8 mouse cellular contexts compared by ENCODE assay signal in the genomic region with DNA sequence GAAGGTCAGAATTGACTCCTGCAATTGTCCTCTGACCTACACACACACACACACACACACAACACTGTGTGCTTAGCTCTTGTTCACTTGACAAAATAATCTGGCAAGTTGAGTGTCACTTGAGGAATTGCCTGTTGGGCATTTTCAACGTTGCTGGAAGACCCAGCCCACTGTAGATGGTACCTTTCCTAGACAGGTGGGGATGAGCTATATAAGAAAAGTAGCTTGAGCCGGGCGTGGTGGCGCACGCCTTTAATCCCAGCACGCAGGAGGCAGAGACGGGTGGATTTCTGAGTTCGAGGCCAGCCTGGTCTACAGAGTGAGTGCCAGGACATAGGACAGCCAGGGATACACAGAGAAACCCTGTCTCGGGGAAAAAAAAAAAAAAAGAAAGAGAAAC. TPM values are rescaled to one million over a fixed set of nuclear protein-coding genes. Genes with fewer than 3 reads are reported as not detected.
DNase-seq lines count a peak whose midpoint lies in the region; ATAC-seq and TF ChIP-seq lines count a peak whose summit lies in the region.

No protein-coding gene starts in this region.

- peaks cover 50% of the 10 kb centered on the region for H3K36me3 ChIP-seq in megakaryocyte, embryonic 14.5 days (replicated peaks; ENCODE audit: low read length)
- peaks cover 29% of the 10 kb centered on the region for H3K36me3 ChIP-seq in limb, embryonic 14.5 days (ENCODE audit: control insufficient read depth, insufficient read depth, low read length)
- peaks cover 14% of the 10 kb centered on the region; the same call in 1 of the 2 replicates for H3K36me3 ChIP-seq in stomach, postnatal 0 days (ENCODE audit: control insufficient read depth, insufficient read depth, low read length)

- peak; percentile 52 for DNase-seq in cerebellum, adult 9-10 months
- no peak for DNase-seq in limb, embryonic 14.5 days (ENCODE audit: low spot score)
- no peak for DNase-seq in stomach, postnatal 0 days (ENCODE audit: low spot score)
- DNase-seq in layer of hippocampus, postnatal 25 days (ENCODE audit: extremely low spot score in 1 of 2, low spot score in 1 of 2), result no peak
- DNase-seq in spleen, postnatal 10 days (ENCODE audit: low spot score in 2 of 2), result no peak

- TF ChIP-seq POLR2A in limb, embryonic 14.5 days (IDR thresholded peaks at IDR 0.05; ENCODE audit: borderline replicate concordance, extremely low read depth, insufficient read depth, insufficient read length), result no peak

- no peak overlapping the region for H3K27ac ChIP-seq in limb, embryonic 14.5 days (replicated peaks; ENCODE audit: low read depth, low read length)
- H3K27ac ChIP-seq in stomach, postnatal 0 days (replicated peaks), result peak overlapping the region; percentile 91; the same call in 1 of the 2 replicates

- peak overlapping the region; percentile 83 for H3K4me2 ChIP-seq in limb, embryonic 14.5 days (replicated peaks; ENCODE audit: low read depth, low read length, severe bottlenecking)
- H3K4me2 ChIP-seq in stomach, postnatal 0 days (replicated peaks; ENCODE audit: low read depth), result peak overlapping the region; percentile 60

- peak overlapping the region; percentile 93 for H3K4me3 ChIP-seq in megakaryocyte, embryonic 14.5 days (replicated peaks)
- peak overlapping the region; percentile 72 for H3K4me3 ChIP-seq in limb, embryonic 14.5 days (replicated peaks; ENCODE audit: low read length)
- H3K4me3 ChIP-seq in stomach, postnatal 0 days (ENCODE audit: low read depth, low read length), result no peak overlapping the region

- no peaks in the 10 kb centered on the region for H3K27me3 ChIP-seq in megakaryocyte, embryonic 14.5 days (replicated peaks)
- no peaks in the 10 kb centered on the region for H3K27me3 ChIP-seq in limb, embryonic 14.5 days (ENCODE audit: control insufficient read depth, insufficient read depth, low read length)
- no peaks in the 10 kb centered on the region for H3K27me3 ChIP-seq in stomach, postnatal 0 days (ENCODE audit: control insufficient read depth, insufficient read depth, low read length)

- TF ChIP-seq CTCF in stomach, postnatal 0 days (IDR thresholded peaks at IDR 0.05; ENCODE audit: low read depth), result no peak

- WGBS in limb, embryonic 14.5 days, result 76% methylated on average over 9 of the region's 9 CpGs
- 72% methylated on average over 9 of the region's 9 CpGs for WGBS in stomach, postnatal 0 days

- no peak for TF ChIP-seq EP300 in stomach, postnatal 0 days (optimal IDR thresholded peaks at IDR 0.05)

- no peak for ATAC-seq in cerebellum, adult (ENCODE audit: insufficient number of reproducible peaks, low FRiP score, low TSS enrichment)
- no peak for ATAC-seq in megakaryocyte, adult 5-6 weeks (ENCODE audit: poor library complexity, severe bottlenecking)
- ATAC-seq in limb, embryonic 14.5 days (ENCODE audit: low FRiP score, low read depth), result no peak
- ATAC-seq in stomach, postnatal 0 days (ENCODE audit: low FRiP score, low TSS enrichment), result no peak

- peaks cover 45% of the 10 kb centered on the region for H3K4me1 ChIP-seq in megakaryocyte, embryonic 14.5 days
- peaks cover 7% of the 10 kb centered on the region for H3K4me1 ChIP-seq in limb, embryonic 14.5 days (ENCODE audit: control insufficient read depth, insufficient read depth, low read length)
- H3K4me1 ChIP-seq in stomach, postnatal 0 days (replicated peaks; ENCODE audit: control insufficient read depth, insufficient read depth), result 0 out of 2 replicates have a peak, but pooled peaks cover 3% of the 10 kb centered on the region

- H3K9me3 ChIP-seq in megakaryocyte, embryonic 14.5 days, result peaks cover 11% of the 10 kb centered on the region
- no peaks in the 10 kb centered on the region for H3K9me3 ChIP-seq in limb, embryonic 14.5 days (ENCODE audit: control insufficient read depth, low read length)
- H3K9me3 ChIP-seq in stomach, postnatal 0 days (ENCODE audit: control insufficient read depth, low read length), result no peaks in the 10 kb centered on the region

- H3K9ac ChIP-seq in limb, embryonic 14.5 days (ENCODE audit: low read depth, low read length, severe bottlenecking), result 0 out of 2 replicates have a peak overlapping the region, but pooled peaks have one; percentile 66
- 0 out of 2 replicates have a peak overlapping the region, but pooled peaks have one; percentile 38 for H3K9ac ChIP-seq in stomach, postnatal 0 days (ENCODE audit: low read length)

RNA-seq across cellular contexts. Expression of gene Tmed1, which starts 1.0 kb away (rescaled TPM):
- 6.6 TPM in 1 of 2 replicates, not detected in the other for polyA plus RNA-seq in megakaryocyte, embryonic 14.5 days (2012; ENCODE audit: insufficient read depth, low replicate concordance)
- total RNA-seq in megakaryocyte, adult 5-6 weeks (2015), result 5.4 and 6.2 TPM in 2 replicates
- 8.7 and 9.3 TPM in 2 replicates for total RNA-seq in megakaryocyte, adult 5-6 weeks (2017)
- 96.0 and 101 TPM in 2 replicates for polyA plus RNA-seq in limb, embryonic 14.5 days (2012; rRNA removed)
- 116 and 119 TPM in 2 replicates for polyA plus RNA-seq in limb, embryonic 14.5 days (2014; fragmentation: Nextera tagmentation; extraction: Ambion mirVana)
- polyA plus RNA-seq in stomach, postnatal 0 days (2015; fragmentation: Nextera tagmentation; extraction: Ambion mirVana), result 40.7 and 41.0 TPM in 2 replicates
- total RNA-seq in layer of hippocampus, postnatal 25 days (2021), result 10 to 100 TPM; 12.9 to 14.0 TPM

RNA-seq across cellular contexts. Expression of gene AB124611, which starts 14.9 kb away (rescaled TPM):
- 44.7 and 70.3 TPM in 2 replicates for polyA plus RNA-seq in megakaryocyte, embryonic 14.5 days (2012; ENCODE audit: insufficient read depth, low replicate concordance)
- 179 and 187 TPM in 2 replicates for total RNA-seq in megakaryocyte, adult 5-6 weeks (2015)
- total RNA-seq in megakaryocyte, adult 5-6 weeks (2017), result 290 and 296 TPM in 2 replicates
- polyA plus RNA-seq in limb, embryonic 14.5 days (2012; rRNA removed), result 2.3 and 2.5 TPM in 2 replicates
- polyA plus RNA-seq in limb, embryonic 14.5 days (2014; fragmentation: Nextera tagmentation; extraction: Ambion mirVana), result 2.9 and 3.3 TPM in 2 replicates
- 1.8 and 2.0 TPM in 2 replicates for polyA plus RNA-seq in stomach, postnatal 0 days (2015; fragmentation: Nextera tagmentation; extraction: Ambion mirVana)
- under 1 TPM; 0.47 to 0.61 TPM for total RNA-seq in layer of hippocampus, postnatal 25 days (2021)

RNA-seq across cellular contexts. Expression of gene Carm1, which starts 35.6 kb away (rescaled TPM):
- polyA plus RNA-seq in megakaryocyte, embryonic 14.5 days (2012; ENCODE audit: insufficient read depth, low replicate concordance), result 105 and 143 TPM in 2 replicates
- total RNA-seq in megakaryocyte, adult 5-6 weeks (2015), result 19.1 and 26.3 TPM in 2 replicates
- total RNA-seq in megakaryocyte, adult 5-6 weeks (2017), result 8.5 and 14.1 TPM in 2 replicates
- polyA plus RNA-seq in limb, embryonic 14.5 days (2012; rRNA removed), result 171 and 242 TPM in 2 replicates
- polyA plus RNA-seq in limb, embryonic 14.5 days (2014; fragmentation: Nextera tagmentation; extraction: Ambion mirVana), result 71.5 and 80.3 TPM in 2 replicates
- 12.0 and 15.5 TPM in 2 replicates for polyA plus RNA-seq in stomach, postnatal 0 days (2015; fragmentation: Nextera tagmentation; extraction: Ambion mirVana)
- 10 to 100 TPM; 70.0 to 78.1 TPM for total RNA-seq in layer of hippocampus, postnatal 25 days (2021)

Comparison
In these comparisons a context has a peak if more than half of its experiments do, and no peak if none do; other contexts are left out.
1. RNA of gene AB124611, which starts 14.9 kb away (polyA plus RNA-seq): 44.7 to 70.3 TPM in megakaryocyte, embryonic 14.5 days; 2.3 to 3.3 TPM in limb, embryonic 14.5 days and 1.8 to 2.0 TPM in stomach, postnatal 0 days; every median in the first group is over 10 times any median in the second.